In genomic region chr7:110281435-110282256, GRCm38 (mm10) we compare ENCODE assay signal across 16 mouse cellular contexts.
A peak's percentile ranks its signal among the peaks of the same experiment; 100 is the strongest.
DNase-seq lines count a peak whose midpoint lies in the region; TF ChIP-seq lines count a peak whose summit lies in the region.
"Had no signal": no experiment of that assay in that cellular context is flagged by ENCODE, and none has a peak within 500 bp of the region (broad histone marks: within the 10 kb centered on the region; RNA-seq: fewer than 3 reads in every experiment).

No protein-coding gene starts in this region.

- no peak overlapping the region for H3K4me2 ChIP-seq in CH12.LX (ENCODE audit: insufficient read depth, low read depth, poor library complexity, severe bottlenecking)
- H3K4me2 ChIP-seq: embryonic facial prominence, embryonic 12.5 days; forebrain, embryonic 12.5 days; heart, embryonic 13.5 days; hindbrain, embryonic 13.5 days; intestine, embryonic 15.5 days had no signal

- TF ChIP-seq RAD21 in CH12.LX (IDR thresholded peaks at IDR 0.05; ENCODE audit: low read depth, low read length), result no peak

- TF ChIP-seq EP300 in CH12.LX (IDR thresholded peaks at IDR 0.05; ENCODE audit: low read length), result peak; percentile 41; the same call in 1 of the 2 replicates

- peak; percentile 26 to 34 for DNase-seq in cerebellum, postnatal 10 days
- no peak for DNase-seq in cerebellum, adult 18-20 months
- no peak for DNase-seq in spleen, adult 2 months (ENCODE audit: low read depth in 1 of 2, low spot score in 2 of 2)
- DNase-seq in spleen, adult 12 weeks (ENCODE audit: low spot score), result no peak
- no peak for DNase-seq in CH12.LX (ENCODE audit: extremely low read depth)
- no peak for DNase-seq in MN1 (ENCODE audit: low spot score)
- DNase-seq in frontal cortex, postnatal 25 days (ENCODE audit: low spot score in 2 of 2), result no peak
- DNase-seq: cerebellum, adult 8-10 months; cerebellum, postnatal 25 days; gastrocnemius, postnatal 14 days; kidney, adult 18-20 months had no signal

- TF ChIP-seq CTCF in spleen, adult 2 months (IDR thresholded peaks at IDR 0.05; ENCODE audit: extremely low read depth, insufficient read depth, insufficient read length, insufficient replicate concordance), result no peak
- TF ChIP-seq CTCF in CH12.LX (conservative IDR thresholded peaks at IDR 0.05 in 1 of 2, IDR thresholded peaks at IDR 0.05 in 1 of 2; ENCODE audit: low read depth in 2 of 2, low read length in 2 of 2), result no peak

- WGBS in spleen, adult 2 months, result 90% methylated on average over 11 of the region's 11 CpGs

- peaks cover 17% of the 10 kb centered on the region; the same call in 1 of the 2 replicates for H3K4me1 ChIP-seq in spleen, adult 2 months (ENCODE audit: control insufficient read depth, insufficient read depth, insufficient read length)
- peaks cover 45 to 94% of the 10 kb centered on the region in 2 experiments for H3K4me1 ChIP-seq in CH12.LX (ENCODE audit: control insufficient read depth in 1 of 2, insufficient read depth in 2 of 2)
- H3K4me1 ChIP-seq: embryonic facial prominence, embryonic 12.5 days; forebrain, embryonic 12.5 days; heart, embryonic 13.5 days; hindbrain, embryonic 13.5 days; intestine, embryonic 15.5 days had no signal

- H3K79me2 ChIP-seq in CH12.LX (replicated peaks; ENCODE audit: control insufficient read depth, extremely low read depth, insufficient read depth, poor library complexity, severe bottlenecking), result peaks cover 8% of the 10 kb centered on the region

- no peak overlapping the region for H3K4me3 ChIP-seq in spleen, adult 2 months (ENCODE audit: extremely low read depth, insufficient read depth, insufficient read length)
- H3K4me3 ChIP-seq in CH12.LX (replicated peaks in 1 of 3; ENCODE audit: low read depth in 2 of 3, low read length in 2 of 3, poor library complexity in 1 of 3), result no peak overlapping the region
- H3K4me3 ChIP-seq: embryonic facial prominence, embryonic 12.5 days; forebrain, embryonic 12.5 days; heart, embryonic 13.5 days; hindbrain, embryonic 13.5 days; intestine, embryonic 15.5 days had no signal

- no peak for TF ChIP-seq POLR2A in spleen, adult 2 months (IDR thresholded peaks at IDR 0.05; ENCODE audit: low read depth, low read length)
- no peak; the same call in 1 of the 2 replicates for TF ChIP-seq POLR2A in CH12.LX (IDR thresholded peaks at IDR 0.05; ENCODE audit: low read depth, low read length)

- in situ Hi-C loops in CH12.LX (cut with MboI; ENCODE audit: low pct_ligation_motif_present, low pct_unique_long_range_greater_than_20kb, low sequenced_read_pairs), result loop anchor here (25.0 kb wide), 1 partner anchor 156 kb away; no protein-coding TSS in a partner anchor

- H3K9me3 ChIP-seq in CH12.LX (replicated peaks; ENCODE audit: low read length), result no peaks in the 10 kb centered on the region
- H3K9me3 ChIP-seq: embryonic facial prominence, embryonic 12.5 days; forebrain, embryonic 12.5 days; heart, embryonic 13.5 days; hindbrain, embryonic 13.5 days; intestine, embryonic 15.5 days had no signal

- peaks cover 48% of the 10 kb centered on the region for H3K36me3 ChIP-seq in spleen, adult 2 months (ENCODE audit: control insufficient read depth, insufficient read depth, low read length)
- peaks cover 63 to 85% of the 10 kb centered on the region in 2 experiments for H3K36me3 ChIP-seq in CH12.LX (replicated peaks in 1 of 2; ENCODE audit: control insufficient read depth in 1 of 2, insufficient read depth in 1 of 2, low read length in 1 of 2)

- 0 out of 2 replicates have a peak overlapping the region, but pooled peaks have one; percentile 28 for H3K27ac ChIP-seq in spleen, adult 2 months (ENCODE audit: insufficient read depth, low read length)
- H3K27ac ChIP-seq in CH12.LX (ENCODE audit: insufficient read depth, low read depth), result peak overlapping the region; percentile 79
- H3K27ac ChIP-seq: embryonic facial prominence, embryonic 12.5 days; forebrain, embryonic 12.5 days; heart, embryonic 13.5 days; hindbrain, embryonic 13.5 days; intestine, embryonic 15.5 days had no signal

- H3K9ac ChIP-seq in CH12.LX (ENCODE audit: insufficient read depth, low read depth), result no peak overlapping the region
- H3K9ac ChIP-seq: embryonic facial prominence, embryonic 12.5 days; forebrain, embryonic 12.5 days; hindbrain, embryonic 13.5 days; intestine, embryonic 15.5 days had no signal

- no peaks in the 10 kb centered on the region for H3K27me3 ChIP-seq in spleen, adult 2 months (ENCODE audit: control insufficient read depth, insufficient read depth, low read length)
- no peaks in the 10 kb centered on the region for H3K27me3 ChIP-seq in CH12.LX (replicated peaks)
- H3K27me3 ChIP-seq: embryonic facial prominence, embryonic 12.5 days; forebrain, embryonic 12.5 days; hindbrain, embryonic 13.5 days; intestine, embryonic 15.5 days had no signal

- dilution Hi-C loops in CH12.LX (cut with MboI; ENCODE audit: extremely low pct_ligation_motif_present, extremely low pct_unique_long_range_greater_than_20kb, low sequenced_read_pairs), result no loop called here

TF ChIP-seq in CH12.LX, 34 proteins besides CTCF, POLR2A, EP300 and RAD21:
- TF ChIP-seq CHD2 (IDR thresholded peaks at IDR 0.05; ENCODE audit: low read length), result 0 out of 2 replicates have a peak, but pooled peaks have one; percentile 25
- no peak for TF ChIP-seq PAX5 (IDR thresholded peaks at IDR 0.05; ENCODE audit: low read length)
- TF ChIP-seq UBTF (IDR thresholded peaks at IDR 0.05; ENCODE audit: low read depth, low read length), result peak; percentile 37; the same call in 1 of the 2 replicates
- TF ChIP-seq USF2 (conservative IDR thresholded peaks at IDR 0.05; ENCODE audit: low read depth, low read length), result no peak
- TF ChIP-seq MAZ (IDR thresholded peaks at IDR 0.05; ENCODE audit: low read depth, low read length), result 0 out of 2 replicates have a peak, but pooled peaks have one; percentile 20
- TF ChIP-seq NELFE (IDR thresholded peaks at IDR 0.05; ENCODE audit: low read depth, low read length), result no peak
- 0 out of 2 replicates have a peak, but pooled peaks have one; percentile 62 for TF ChIP-seq SIN3A (IDR thresholded peaks at IDR 0.05; ENCODE audit: low read length)
- no peak for TF ChIP-seq HCFC1 (IDR thresholded peaks at IDR 0.05; ENCODE audit: low read depth, low read length)
- TF ChIP-seq E2F4 (IDR thresholded peaks at IDR 0.05; ENCODE audit: insufficient replicate concordance, low read depth, low read length), result no peak
- TF ChIP-seq SMC3 (IDR thresholded peaks at IDR 0.05; ENCODE audit: low read depth, low read length), result no peak
- no peak for TF ChIP-seq ZNF384 (IDR thresholded peaks at IDR 0.05; ENCODE audit: low read depth, low read length)
- no peak for TF ChIP-seq ZKSCAN1 (IDR thresholded peaks at IDR 0.05; ENCODE audit: borderline replicate concordance, low read depth, low read length)
- 0 out of 2 replicates have a peak, but pooled peaks have one; percentile 26 for TF ChIP-seq MEF2A (IDR thresholded peaks at IDR 0.05; ENCODE audit: borderline replicate concordance, low read depth, low read length)
- TF ChIP-seq JUN (IDR thresholded peaks at IDR 0.05; ENCODE audit: insufficient read depth, low read depth, low read length), result no peak
- no peak for TF ChIP-seq TCF12 (IDR thresholded peaks at IDR 0.05; ENCODE audit: low read depth, low read length)
- 0 out of 2 replicates have a peak, but pooled peaks have one; percentile 39 for TF ChIP-seq MXI1 (IDR thresholded peaks at IDR 0.05; ENCODE audit: low read depth, low read length)
- TF ChIP-seq JUND (conservative IDR thresholded peaks at IDR 0.05; ENCODE audit: low read depth, low read length), result no peak
- no peak for TF ChIP-seq ZMIZ1 (IDR thresholded peaks at IDR 0.05; ENCODE audit: low read depth, low read length)
- 0 out of 2 replicates have a peak, but pooled peaks have one; percentile 31 for TF ChIP-seq BHLHE40 (IDR thresholded peaks at IDR 0.05; ENCODE audit: low read depth, low read length)
- TF ChIP-seq GABPA (IDR thresholded peaks at IDR 0.05; ENCODE audit: insufficient replicate concordance, low read depth, low read length), result no peak
- TF ChIP-seq RCOR1 (conservative IDR thresholded peaks at IDR 0.05; ENCODE audit: low read depth, low read length), result no peak

Comparison
In these comparisons a context has a peak if more than half of its experiments do, and no peak if none do; other contexts are left out.
1. DNase-seq: peak in cerebellum, postnatal 10 days (2 of 2); none in cerebellum, adult 18-20 months (0 of 2), spleen, adult 2 months (0 of 2), spleen, adult 12 weeks (single experiment), CH12.LX (single experiment), MN1 (single experiment) and frontal cortex, postnatal 25 days (0 of 2).